Mouse (Mus musculus): ENCODE measurements around the gene Rom1. TPM values are rescaled to one million over a fixed set of nuclear protein-coding genes. Genes with fewer than 3 reads are reported as not detected.

The Rom1 gene
- total RNA-seq, 2 experiments from 2014 or later = 25.7 to 34.7 TPM

DNA sequence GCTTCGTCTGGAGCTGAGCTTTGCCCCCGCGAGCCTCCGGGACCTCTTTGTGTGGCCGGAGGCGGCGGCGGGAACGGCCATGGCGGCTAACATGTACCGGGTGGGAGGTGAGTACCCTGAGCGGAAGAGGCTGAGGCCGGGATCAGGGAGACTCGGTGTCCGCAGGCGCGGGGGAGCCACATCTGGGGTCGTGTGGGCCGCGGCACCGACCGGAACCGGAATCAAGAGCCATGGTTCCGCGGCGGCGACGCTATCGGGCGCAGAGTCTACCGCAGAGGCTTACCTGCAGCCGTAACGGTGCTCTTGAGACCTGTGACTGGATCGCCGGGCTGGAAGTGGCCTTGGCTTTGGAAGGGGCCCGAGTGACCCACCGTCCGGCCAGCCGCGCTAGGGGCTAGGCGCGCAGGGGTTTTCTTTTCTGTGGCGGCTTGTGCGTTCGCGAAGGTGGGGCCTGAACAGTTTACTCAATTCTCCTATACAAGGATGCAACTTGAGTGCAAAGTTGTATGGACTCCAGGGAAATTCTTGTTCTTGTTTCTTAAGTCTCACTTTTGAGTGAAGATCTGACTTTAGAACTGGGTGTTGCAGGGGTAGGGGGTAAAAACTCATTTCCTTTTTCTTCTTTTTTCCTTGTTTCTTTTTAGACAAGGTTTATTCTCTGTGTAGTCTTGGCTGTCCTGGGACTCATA, 13.3 kb upstream of the Rom1 start:
- peak in 1 of 2 experiments; percentile 66 for DNase-seq

DNA sequence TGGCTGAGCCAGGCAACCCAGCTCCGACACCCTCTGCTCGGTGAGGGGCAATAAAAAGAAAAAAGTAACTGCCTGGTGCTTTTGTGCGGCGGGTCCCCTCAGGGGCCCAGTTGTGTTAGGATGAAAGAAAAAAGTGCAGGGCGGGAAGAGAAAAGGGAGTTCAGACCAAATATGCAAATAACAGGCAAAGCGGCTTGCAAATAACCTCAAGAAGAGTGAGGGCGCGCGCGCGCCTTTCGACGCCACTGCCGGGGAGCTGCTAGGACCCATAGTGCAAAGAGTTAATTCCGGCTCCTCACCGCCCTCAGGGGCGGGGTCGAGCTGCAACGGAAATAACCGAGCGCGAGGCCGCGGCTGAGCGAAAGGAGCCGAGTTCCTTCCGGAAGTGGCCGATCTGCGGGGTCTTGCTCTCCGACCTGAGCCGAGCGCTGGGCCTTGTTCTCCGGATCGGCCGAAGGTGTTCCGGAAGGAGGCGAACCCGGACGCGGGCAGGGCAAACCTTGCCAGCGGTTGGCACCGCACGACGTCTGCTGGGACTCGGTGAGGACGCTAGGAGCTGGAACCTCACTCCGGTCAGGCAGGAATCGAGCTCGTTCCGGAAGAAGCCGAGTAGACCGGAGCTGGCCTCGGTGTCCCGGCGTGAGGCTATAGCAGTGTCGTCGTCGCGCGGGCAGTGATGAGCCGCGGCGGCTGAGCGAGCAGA, 12.5 kb upstream of the Rom1 start, which contains the start of gene Mta2:
Gene Mta2, plus strand, starts transcription at position 361 of the 703 bp plus-strand sequence.
- peak; percentile 96 to 97 for DNase-seq

DNA sequence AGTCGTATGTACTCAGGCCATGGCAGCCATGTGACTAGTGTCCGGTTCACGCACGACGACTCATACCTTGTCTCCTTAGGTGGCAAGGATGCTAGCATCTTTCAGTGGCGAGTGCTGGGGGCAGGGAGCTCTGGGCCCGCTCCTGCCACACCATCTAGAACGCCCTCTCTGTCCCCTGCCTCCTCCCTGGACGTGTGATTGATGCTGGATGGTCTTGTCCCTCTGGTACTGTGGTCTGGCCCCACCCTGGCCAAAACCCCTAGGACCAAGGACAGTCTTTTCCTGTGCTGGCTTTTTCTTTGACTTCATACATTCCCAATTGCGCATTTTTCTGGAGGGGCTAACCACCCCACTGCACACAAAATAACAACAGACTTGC, 12.0 kb upstream of the Rom1 start:
- no peak for DNase-seq

DNA sequence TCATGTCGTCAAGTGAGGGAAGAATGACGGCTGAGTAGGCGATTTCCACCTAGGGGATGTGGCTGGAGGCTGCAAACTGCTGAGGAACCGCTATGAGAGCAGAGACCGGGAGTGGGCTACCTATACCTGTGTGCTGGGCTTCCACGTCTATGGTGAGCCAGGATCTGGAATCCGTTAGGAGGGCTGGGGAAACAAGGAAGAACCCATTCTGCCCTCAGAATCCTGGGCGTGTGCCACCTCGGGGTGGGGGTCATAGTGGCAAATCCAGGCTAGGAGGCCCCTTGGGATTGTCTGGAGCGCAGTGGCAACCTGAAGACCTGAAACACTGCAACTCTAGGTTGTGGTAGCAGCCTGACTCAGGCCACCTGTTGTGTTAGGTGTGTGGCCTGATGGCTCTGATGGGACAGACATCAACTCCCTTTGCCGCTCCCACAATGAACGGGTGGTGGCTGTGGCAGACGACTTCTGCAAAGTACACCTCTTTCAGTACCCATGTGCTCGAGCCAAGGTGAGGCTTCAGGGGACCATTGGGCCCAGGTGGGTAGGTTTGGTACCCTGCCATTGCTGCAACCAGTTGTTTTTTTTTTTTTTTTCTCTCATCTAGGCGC, 11.5 kb upstream of the Rom1 start:
- DNase-seq = no peak

DNA sequence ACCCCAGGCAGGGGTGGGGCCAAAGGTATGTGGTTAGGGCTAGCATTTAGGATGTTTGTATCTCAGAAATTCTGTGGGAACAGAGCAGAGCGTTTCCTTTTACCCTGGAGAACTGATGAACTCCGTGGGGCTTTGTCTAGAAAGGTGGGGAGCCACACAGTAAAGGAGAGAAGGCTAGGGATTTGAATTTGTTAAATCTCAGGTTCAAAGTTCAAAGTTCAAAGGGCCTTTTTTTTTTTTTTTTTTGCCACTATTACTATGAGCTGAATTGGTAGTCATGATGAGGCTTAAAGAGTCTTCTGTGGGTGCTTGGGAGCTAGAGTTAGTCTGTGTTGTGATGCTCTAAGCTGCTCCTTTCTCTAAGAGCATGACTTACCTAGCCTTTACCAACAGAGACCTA, 7.6 kb upstream of the Rom1 start:
- DNase-seq = no peak

DNA sequence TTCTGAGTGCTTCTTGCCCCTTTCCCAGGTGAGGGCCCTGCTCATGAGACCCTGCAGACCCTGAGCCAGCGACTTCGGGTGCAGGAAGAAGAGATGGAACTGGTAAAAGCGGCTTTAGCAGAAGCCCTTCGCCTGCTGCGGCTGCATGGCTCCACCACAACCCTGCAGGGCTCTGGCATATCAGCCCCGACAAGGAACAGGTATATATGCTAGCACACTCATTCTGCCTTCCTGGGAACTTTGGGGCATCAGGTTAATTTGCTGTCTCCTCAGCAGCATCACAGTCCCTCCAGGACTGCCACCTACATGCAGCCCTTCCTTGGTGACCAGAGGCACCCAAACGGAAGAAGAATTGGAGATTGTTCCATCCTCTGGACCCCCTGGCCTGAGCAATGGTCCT, 1.6 kb upstream of the Rom1 start:
- DNase-seq = no peak

DNA sequence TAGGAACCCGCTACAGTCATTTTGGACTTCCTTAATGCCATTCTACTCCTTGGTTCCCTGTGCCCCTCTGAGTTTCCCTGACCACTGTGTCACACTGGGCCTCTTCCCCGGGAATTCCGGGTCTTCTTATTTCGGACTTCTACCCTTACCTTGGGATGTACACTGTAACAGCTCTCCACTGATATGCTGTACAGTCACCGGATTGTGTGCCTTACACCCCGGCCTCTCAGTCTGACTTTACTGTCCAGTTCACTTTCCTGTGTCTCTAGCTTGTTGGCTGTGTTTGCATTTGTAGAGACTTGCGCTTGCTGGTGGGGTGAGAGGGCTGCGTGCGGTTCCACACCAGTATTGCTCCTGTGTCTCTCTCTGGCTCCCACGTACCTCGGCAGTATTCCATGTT, 961 bp upstream of the Rom1 start:
- no peak for DNase-seq

DNA sequence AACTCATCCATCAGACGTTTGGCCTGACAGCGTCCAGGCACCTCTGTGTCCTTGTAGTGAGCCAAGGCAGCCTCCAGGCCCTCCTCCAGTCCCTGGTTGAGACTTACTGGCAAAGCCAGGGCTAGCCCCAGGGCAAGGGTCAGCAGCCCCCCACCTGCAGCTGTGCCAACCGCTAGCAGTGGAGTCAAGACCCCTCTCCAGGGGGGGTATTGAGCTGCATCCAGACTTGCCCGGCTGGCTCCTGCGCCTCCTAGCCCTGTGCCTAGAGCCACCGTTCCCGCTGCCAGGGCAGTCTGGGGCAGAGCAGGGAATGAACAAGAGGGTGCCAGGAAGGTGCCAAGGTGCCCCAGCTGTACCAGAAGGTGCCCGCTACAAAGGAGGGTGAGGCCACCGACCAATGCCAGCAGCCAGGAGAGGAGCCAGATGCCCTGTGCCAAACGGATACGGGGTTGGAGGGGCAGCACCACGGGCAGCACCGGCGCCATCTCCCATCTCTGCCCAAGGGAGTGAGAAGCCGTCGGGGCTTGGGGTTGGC, 400 bp downstream of the Rom1 start:
- DNase-seq = no peak

DNA sequence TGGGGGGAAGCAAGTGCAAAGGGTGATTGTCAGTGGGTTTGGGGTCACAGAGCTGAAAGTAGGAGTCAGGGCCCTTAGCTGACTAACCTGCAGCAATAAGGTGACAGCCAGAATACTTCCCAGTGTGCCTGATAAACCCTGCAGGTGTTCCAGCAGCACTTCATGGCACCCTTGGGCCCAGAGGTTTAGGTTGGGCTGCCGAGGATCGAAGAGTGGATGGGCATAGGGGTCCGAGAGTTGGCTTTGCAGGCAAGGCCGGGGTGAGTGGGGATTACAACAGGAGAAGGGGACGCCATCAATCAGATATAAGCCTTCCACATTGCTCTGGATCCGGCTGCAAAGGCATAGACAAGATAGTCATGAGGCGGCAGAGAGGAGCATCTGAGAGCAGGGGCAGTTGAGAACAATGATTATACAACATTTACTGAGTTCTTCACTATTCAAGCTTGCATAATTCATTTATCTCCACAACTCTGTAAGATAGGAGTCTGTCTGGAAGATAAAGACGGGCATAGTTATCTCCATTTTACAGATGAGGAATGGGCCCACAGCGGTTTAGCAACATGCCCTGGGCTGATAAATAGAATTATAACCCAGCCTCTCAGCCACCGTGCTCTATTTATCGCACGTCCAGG, 1.1 kb downstream of the Rom1 start:
- no peak for DNase-seq

DNA sequence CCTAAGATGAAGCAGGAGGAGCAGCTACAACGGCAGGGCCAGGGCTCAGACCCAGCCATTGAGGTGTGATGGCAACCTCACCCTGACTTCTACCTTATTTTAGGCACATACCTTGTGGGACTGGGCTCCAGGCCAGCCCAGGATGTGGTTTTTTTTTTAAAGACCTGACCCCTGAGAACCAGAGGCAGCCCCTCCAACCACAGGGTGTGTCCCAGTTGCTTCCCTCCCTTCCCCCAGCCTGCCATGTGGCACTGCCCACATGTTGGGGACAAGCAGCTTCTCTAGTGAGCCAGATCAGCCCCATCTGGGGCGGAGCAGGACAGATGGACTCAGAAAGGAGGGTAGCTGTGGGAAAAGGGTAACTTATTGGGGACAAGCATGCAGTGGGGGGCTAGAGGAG, 2.4 kb downstream of the Rom1 start:
- no peak for DNase-seq

DNA sequence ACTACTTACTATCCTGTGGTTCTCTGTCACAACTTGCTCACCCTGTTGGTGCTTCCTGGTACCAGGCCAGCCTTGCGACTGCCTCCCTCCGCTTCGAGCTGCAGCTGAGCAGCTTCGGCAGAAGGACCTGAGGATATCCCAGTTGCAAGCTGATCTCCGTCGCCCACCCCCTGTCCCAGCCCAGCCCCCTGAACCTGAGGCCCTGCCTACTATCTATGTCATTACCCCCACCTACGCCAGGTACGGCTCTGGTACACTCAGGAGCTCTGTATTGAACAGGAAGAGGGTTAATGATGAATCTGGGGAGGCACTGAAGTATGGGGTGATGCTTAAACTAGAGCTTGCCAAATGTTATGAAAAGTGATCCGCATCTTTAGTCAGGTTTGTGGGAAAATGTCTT, 7.4 kb downstream of the Rom1 start:
- no peak for DNase-seq

DNA sequence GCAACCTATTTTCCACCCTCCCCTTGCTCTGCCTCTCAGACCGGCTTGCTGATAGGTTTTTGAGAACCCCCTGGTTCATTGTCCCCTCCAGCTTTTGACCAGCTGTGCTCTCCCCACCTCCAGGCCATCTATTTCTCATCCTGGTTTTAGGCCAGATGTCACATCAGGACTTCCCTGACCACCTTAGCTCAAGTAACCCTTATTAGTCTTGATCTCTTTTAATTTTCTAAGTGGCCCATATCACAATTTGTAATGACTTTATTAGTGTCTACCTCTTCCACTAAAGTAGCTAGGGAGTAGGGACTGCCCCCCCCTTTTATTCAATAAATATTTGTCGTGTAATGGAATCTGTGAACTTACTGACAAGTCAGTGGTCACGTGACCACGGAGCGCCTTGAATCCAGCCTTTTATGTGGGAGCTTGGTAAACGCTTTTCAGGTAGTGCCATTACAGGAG, 8.3 kb downstream of the Rom1 start:
- DNase-seq = peak; percentile 31 to 38

DNA sequence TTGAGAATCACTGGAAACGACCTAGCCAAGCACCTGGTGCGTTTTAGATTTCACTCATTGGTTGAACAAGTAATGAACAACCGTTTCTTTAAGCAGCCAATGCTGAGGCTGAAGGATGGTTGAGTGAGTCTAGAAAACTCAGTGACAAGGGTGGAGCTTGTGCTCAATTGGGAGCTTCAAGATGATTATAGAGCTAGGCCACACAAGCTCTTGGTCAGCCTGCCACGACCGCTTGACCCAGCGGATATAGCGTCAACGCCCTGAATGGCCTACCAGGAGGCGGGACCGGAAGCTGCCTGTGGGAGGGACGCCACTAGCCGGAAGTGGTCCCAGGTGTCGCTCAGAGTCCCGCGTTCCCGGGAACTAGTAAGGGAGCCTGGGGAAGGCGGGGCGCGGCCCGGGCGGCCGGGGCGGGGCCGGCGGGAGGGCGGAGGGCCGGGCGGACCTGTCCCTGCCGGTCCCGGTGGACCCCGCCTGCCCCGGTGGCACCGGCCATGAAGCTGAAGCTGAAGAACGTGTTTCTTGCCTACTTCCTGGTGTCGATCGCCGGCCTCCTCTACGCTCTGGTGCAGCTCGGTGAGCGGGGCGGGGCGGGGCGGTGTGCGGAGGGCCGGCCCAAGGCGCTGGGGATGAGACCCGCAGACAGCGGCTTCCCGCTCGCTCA, 9.0 kb downstream of the Rom1 start, which contains the start of gene B3gat3:
Gene B3gat3, plus strand, starts transcription at position 302 of the 664 bp plus-strand sequence.
- peak; percentile 98 for DNase-seq

DNA sequence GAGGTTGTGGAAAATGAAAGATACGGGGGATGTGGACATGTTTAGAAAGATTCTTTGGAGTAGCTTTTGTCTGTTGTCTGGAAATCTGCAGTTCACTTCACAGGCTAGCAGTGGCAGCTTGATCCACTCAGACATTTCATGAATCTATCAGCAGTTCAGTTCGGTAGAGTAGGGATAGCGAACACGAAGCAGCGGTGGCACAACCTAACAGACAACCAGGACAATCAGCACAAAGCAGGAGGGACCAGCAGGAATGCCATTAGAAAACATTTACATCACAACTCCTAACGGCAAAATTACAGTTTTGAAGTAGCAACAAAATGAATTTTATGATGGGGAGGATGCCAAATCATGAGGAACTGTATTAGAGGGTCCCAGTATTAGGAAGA, 9.5 kb downstream of the Rom1 start:
- no peak for DNase-seq

DNA sequence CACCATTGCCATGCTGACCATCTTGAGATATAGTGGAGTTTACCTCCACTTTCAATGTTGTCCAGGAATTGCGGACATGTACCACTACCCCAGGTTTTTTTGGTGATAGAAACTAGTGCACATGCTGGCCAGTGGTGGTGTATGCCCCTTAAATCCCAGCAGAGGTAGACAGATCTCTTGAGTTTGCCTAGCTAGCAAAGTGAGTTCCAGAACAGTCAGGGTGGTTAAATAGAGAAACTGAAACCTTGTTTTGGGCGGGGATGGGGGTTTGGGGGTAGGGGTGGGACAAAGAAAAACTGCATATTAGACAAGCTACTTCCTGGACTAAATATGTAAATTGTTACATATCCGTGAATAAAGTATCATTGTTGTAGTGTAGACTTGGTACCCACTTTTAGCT, 10.2 kb downstream of the Rom1 start:
- DNase-seq = no peak

DNA sequence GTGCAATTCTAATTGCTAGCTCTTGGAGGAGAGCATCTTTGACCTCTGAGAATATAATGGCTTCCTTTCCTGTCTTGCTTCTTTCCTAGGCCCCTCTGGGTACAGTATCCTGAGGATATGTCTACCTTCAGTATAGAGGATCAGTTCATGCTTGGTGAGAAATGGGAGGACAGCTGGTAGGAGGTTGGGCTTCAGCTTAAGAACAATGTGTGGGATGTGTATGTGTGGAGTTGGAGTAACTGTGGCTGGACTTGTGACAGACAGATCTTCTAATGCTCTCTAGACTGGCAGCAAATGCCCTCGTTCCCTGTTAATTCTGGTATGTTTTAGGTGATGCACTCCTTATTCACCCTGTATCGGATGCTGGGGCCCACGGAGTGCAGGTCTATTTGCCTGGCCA, 14.9 kb downstream of the Rom1 start:
- no peak for DNase-seq

DNA sequence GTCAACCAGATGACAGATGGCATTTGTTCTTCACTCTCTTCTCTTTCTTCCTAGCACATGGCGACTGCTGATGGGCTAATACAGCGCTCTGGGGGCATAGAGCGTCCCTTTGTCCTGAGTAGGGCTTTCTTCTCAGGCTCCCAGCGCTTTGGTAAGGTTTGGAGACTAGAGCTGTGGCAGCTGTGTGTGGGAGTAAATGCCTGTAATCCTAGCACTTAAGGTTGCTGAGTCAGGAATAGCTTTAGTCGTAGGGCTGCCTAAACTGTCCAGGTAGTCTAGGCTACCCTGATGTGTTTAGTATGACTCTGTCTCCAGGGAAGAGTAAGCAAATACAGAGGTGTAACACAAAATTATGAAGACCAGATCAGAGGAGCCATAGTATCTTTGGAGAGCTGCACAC, 17.3 kb downstream of the Rom1 start:
- DNase-seq = no peak

DNA sequence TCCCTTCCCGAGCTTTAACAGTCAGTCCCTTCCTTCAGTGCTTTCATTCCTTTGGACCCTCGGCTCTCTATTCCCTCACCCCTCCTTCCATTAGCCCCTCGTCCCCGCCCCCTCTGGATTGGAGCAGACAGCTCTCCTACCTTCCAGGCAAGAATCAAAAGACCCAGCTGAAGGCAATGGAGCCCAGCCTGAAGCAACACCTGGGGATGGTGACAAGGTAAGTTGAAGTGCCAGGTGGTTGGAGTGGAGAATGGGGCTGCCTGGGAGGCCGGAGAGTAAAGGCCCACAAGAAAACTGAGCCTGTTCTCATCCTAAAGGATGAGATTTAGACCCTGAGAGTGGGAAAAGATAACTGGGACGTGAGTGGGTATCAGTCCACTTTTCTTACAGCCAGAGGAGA, 20.6 kb downstream of the Rom1 start:
- DNase-seq = no peak

DNA sequence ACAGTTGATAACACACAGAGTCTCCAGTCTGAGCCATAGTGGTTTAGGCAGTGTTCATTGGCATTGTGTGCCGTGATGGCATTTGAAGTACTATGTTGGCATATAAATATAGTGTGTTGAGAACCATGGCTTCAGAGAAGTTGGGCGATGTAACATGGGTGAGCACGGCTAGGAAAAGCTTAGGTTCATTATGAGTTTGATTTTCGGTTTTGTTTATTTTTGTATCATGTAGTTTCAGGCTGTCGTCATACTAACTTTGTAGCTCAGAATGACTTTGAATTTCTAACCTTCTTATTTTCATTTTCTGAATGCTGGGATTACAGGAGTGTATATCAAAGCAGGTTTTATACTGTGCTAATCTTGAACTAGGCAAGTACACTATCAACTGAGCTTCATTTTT, 25.7 kb downstream of the Rom1 start:
- no peak for DNase-seq

DNA sequence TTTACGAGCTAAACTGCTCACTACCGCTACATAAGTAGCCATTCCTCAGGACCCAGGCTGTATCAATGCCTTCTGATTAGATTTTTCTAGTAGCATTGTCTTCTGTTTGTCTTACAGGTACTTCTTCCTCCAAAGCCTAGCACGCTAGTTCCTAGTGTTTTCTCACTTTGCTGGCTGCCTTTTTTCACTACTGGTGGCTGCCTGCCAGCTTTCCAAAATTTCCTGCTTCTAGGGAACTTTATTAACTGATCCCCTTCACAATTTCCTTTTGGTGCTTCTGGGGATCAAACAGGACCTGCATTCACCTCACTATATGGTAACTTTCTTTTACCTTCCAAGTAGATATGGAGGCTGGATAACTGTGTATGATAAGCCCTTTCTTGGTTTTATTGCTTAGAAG, 30.1 kb downstream of the Rom1 start:
- no peak for DNase-seq

DNA sequence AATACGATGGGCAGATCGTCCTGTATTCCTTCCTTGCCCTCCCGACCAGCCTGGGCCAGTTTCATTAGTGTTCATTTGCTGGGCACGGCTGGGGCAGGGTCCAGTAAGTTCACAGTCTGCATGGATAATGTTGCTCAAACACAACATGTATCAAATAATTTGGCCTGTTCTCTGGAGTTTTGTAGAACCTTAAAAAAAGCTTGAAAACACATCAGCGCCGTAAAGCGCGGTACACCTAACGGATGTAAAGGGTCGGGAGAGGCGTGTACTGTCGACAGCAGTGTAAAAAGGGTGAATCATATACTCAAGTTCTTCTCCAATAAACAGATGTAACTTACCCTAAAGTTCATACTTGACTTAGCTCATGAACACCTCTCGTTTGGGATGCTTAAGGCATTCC, 30.6 kb downstream of the Rom1 start:
- no peak for DNase-seq

DNA sequence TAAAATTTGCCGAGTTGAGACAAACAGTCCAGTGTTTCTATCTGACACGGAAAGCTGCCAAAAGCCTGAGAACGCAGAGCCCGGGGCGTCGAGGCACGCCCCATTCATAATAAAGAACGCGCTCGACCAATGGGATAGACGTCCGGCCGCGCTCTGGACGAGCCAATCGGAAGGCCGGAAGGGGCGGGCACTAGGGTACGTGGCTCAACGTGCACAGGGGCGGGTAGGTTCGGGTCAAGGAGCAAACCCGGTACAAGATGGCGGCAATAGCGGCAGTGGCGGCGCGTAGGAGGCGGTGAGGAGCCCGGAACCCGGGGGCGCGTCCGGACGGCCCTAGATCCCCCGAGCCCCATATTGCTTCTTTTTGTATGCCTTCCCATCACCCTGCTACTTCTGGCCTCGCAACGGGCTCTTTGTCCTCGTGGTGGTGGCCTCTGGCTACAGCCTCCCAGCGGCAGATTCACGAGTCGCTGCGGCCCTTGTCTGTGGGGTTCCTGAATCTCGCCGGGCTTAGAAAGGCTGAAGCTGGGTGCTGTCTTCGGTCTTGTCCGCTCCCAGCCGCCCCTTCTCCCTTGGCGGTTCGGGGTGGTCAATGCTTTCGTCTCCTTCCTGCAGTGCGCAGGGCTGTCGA, 31.2 kb downstream of the Rom1 start, which contains the start of gene Ganab:
Gene Ganab, plus strand, starts transcription at position 207 of the 631 bp plus-strand sequence.
- peak; percentile 97 to 98 for DNase-seq
